Mouse (Mus musculus): Measurements from ENCODE around the gene D3Ertd254e.

DNA sequence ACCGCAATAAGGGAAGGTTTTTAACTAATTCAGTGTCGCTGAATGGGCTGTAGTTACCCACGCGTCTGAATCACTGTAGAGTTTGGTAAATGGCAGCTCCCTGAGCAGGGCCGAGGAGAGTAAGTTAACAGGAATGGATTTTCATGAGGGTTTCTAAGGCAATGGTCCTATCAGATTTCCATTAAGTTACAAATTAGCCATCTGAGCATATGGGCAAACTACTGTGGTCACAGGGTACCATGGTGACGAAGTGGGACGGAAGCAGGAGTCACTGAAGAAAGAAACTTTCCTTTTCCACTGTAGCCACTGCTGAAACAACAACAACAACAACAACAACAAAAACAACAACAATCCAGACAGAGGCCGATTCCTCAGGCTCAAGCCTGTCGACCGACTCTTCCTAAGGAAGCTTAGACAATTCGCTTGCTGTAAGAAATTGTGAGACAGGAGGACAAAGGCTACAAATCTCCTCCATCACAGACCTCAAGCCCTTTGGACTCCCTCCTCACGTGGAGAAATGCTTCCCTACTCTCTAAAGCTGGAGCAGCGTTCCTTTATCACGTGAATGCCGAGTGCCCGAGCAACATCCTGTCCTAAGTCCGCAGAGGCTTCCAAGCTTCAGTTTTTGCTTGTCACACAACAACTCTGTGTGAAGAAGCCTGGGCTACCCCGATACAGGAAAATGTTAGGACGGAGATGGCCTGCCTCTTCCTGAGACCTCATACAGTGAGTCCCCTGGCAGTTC lies 56.9 kb downstream of the D3Ertd254e start:
- TF ChIP-seq POLR2A (IDR thresholded peaks at IDR 0.05; ENCODE audit: low read depth, low read length), result no peak
- TF ChIP-seq ZC3H11A (IDR thresholded peaks at IDR 0.05; ENCODE audit: low read depth, low read length), result no peak
- TF ChIP-seq ETS1 (conservative IDR thresholded peaks at IDR 0.05; ENCODE audit: low read depth, low read length), result no peak
- no peak for TF ChIP-seq CTCF (conservative IDR thresholded peaks at IDR 0.05 in 1 of 2, IDR thresholded peaks at IDR 0.05 in 1 of 2; ENCODE audit: low read depth in 2 of 2, low read length in 2 of 2)
- TF ChIP-seq ZMIZ1 (IDR thresholded peaks at IDR 0.05; ENCODE audit: low read depth, low read length), result no peak
- no peak for TF ChIP-seq NELFE (IDR thresholded peaks at IDR 0.05; ENCODE audit: low read depth, low read length)
- TF ChIP-seq EP300 (IDR thresholded peaks at IDR 0.05; ENCODE audit: low read length), result no peak
- no peak for TF ChIP-seq MAFK (IDR thresholded peaks at IDR 0.05; ENCODE audit: insufficient replicate concordance, low read length)
- no peak for TF ChIP-seq USF1 (IDR thresholded peaks at IDR 0.05; ENCODE audit: low read depth, low read length)
- no peak for TF ChIP-seq SIN3A (IDR thresholded peaks at IDR 0.05; ENCODE audit: low read length)
- no peak for TF ChIP-seq RCOR1 (conservative IDR thresholded peaks at IDR 0.05; ENCODE audit: low read depth, low read length)

Measured in CH12.LX (cell line).